Mouse (Mus musculus): ENCODE measurements around the gene Mob4. TPM values are rescaled to one million over a fixed set of nuclear protein-coding genes. Genes with fewer than 3 reads are reported as not detected.

Gene Mob4
- polyA plus RNA-seq, 1 experiment from 2014 or later = 149 TPM

GRCm38 (mm10) chr1:55182392-55182791 lies 51.4 kb downstream of the Mob4 start:
- no peak for DNase-seq (ENCODE audit: low spot score)

GRCm38 (mm10) chr1:55185718-55186117 lies 54.7 kb downstream of the Mob4 start:
- peak; percentile 25 for DNase-seq (ENCODE audit: low spot score)

GRCm38 (mm10) chr1:55186592-55187210 lies 55.7 kb downstream of the Mob4 start:
- no peak for DNase-seq (ENCODE audit: low spot score)

GRCm38 (mm10) chr1:55192015-55192414 lies 61.0 kb downstream of the Mob4 start:
- DNase-seq (ENCODE audit: low spot score) = no peak

GRCm38 (mm10) chr1:55192824-55193223 lies 61.8 kb downstream of the Mob4 start:
- peak; percentile 31 for DNase-seq (ENCODE audit: low spot score)

GRCm38 (mm10) chr1:55193316-55193715 lies 62.3 kb downstream of the Mob4 start:
- no peak for DNase-seq (ENCODE audit: low spot score)

GRCm38 (mm10) chr1:55194064-55194915 lies 63.3 kb downstream of the Mob4 start:
- DNase-seq (ENCODE audit: low spot score) = no peak

GRCm38 (mm10) chr1:55195021-55195420 lies 64.0 kb downstream of the Mob4 start:
- DNase-seq (ENCODE audit: low spot score) = no peak

- DNase-seq (ENCODE audit: low spot score) = peak; percentile 63
These were observed 65.4 kb downstream of the Mob4 start for GRCm38 (mm10) chr1:55196327-55197003.

- DNase-seq (ENCODE audit: low spot score) = no peak
These were observed 67.7 kb downstream of the Mob4 start for GRCm38 (mm10) chr1:55198719-55199118.

- DNase-seq (ENCODE audit: low spot score) = no peak
These were observed 71.1 kb downstream of the Mob4 start for GRCm38 (mm10) chr1:55201850-55202752.

Other genes with a start within 250 kb of the Mob4 start
- 34.3 and 42.6 TPM in 2 replicates for gene Ankrd44, start 204.8 kb upstream of the Mob4 start, polyA plus RNA-seq (2015; fragmentation: Nextera tagmentation; extraction: Ambion mirVana)
- gene Sf3b1, start 103.8 kb upstream of the Mob4 start, polyA plus RNA-seq (2015; fragmentation: Nextera tagmentation; extraction: Ambion mirVana) = 390 and 430 TPM in 2 replicates
- gene Coq10b, start 78.5 kb upstream of the Mob4 start, polyA plus RNA-seq (2015; fragmentation: Nextera tagmentation; extraction: Ambion mirVana) = 18.6 and 19.9 TPM in 2 replicates
- gene Hspe1, start 43.1 kb upstream of the Mob4 start, polyA plus RNA-seq (2015; fragmentation: Nextera tagmentation; extraction: Ambion mirVana) = 316 and 385 TPM in 2 replicates
- gene Hspd1, start 43.0 kb upstream of the Mob4 start, polyA plus RNA-seq (2015; fragmentation: Nextera tagmentation; extraction: Ambion mirVana) = 258 and 291 TPM in 2 replicates
- gene Rftn2, start 95.6 kb downstream of the Mob4 start, polyA plus RNA-seq (2015; fragmentation: Nextera tagmentation; extraction: Ambion mirVana) = 0.80 and 1.1 TPM in 2 replicates
- 3.5 and 3.8 TPM in 2 replicates for gene Mars2, start 105.9 kb downstream of the Mob4 start, polyA plus RNA-seq (2015; fragmentation: Nextera tagmentation; extraction: Ambion mirVana)
- gene Boll, start 232.2 kb downstream of the Mob4 start, polyA plus RNA-seq (2015; fragmentation: Nextera tagmentation; extraction: Ambion mirVana) = 1.0 and 1.1 TPM in 2 replicates